Mouse (Mus musculus): Measurements from ENCODE around the gene Ccdc175. TPM values are rescaled to one million over a fixed set of nuclear protein-coding genes. Genes with fewer than 3 reads are reported as not detected.

Ccdc175 gene
- polyA plus RNA-seq, 1 experiment = not detected

GRCm38 (mm10) chr12:72089802-72090201 lies 95.0 kb downstream of the Ccdc175 start:
- TF ChIP-seq POLR2A (IDR thresholded peaks at IDR 0.05; ENCODE audit: borderline replicate concordance, extremely low read depth, insufficient read depth, insufficient read length, poor library complexity, severe bottlenecking) (no peak), CTCF (IDR thresholded peaks at IDR 0.05; ENCODE audit: borderline replicate concordance, extremely low read depth, insufficient read depth, insufficient read length) (no peak)
- DNase-seq (ENCODE audit: low read depth) = no peak

DNA sequence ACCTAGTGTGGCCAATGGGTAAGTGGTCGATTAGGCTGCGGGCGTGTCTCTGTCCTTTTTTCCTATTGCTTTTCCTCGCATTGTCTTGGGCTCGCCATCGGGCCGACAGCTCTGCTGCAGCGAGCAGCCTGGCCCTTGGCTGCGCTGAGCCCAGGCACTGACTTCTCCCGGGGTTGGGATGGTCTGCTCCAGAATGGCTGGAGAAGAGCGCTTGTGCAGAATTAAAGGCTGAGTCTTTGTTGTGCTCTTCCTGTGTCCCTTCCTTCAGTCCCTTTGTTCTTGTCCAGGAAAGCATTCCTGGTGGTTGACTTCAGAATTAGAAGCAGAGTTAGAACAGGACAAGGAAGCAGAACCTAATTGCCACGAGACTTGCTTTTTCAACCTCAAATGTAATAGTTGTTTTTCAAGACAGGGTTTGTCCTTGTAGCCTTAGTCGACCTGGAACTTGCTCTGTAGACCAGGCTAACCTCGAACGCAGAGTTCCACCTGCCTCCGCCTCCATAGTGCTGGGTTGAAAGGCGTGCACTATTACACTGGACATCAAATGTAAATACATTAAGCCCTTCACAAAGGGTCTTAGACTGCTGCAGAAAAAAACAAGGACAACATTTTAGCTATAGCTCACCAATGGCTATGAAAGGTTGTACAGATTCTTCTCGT lies 98.5 kb downstream of the Ccdc175 start:
- DNase-seq (ENCODE audit: low read depth) = no peak
- TF ChIP-seq POLR2A (IDR thresholded peaks at IDR 0.05; ENCODE audit: borderline replicate concordance, extremely low read depth, insufficient read depth, insufficient read length, poor library complexity, severe bottlenecking) (peak; percentile 66; the same call in 1 of the 2 replicates), CTCF (IDR thresholded peaks at IDR 0.05; ENCODE audit: borderline replicate concordance, extremely low read depth, insufficient read depth, insufficient read length) (no peak)

GRCm38 (mm10) chr12:72085329-72086165 lies 99.3 kb downstream of the Ccdc175 start, which contains the start of the genes L3hypdh and Jkamp:
Gene L3hypdh (minus strand): TSS chr12:72085439.
Gene Jkamp (plus strand): TSS chr12:72085589.
- TF ChIP-seq CTCF (IDR thresholded peaks at IDR 0.05; ENCODE audit: borderline replicate concordance, extremely low read depth, insufficient read depth, insufficient read length) = no peak
- peak; percentile 100 for DNase-seq (ENCODE audit: low read depth)

DNA sequence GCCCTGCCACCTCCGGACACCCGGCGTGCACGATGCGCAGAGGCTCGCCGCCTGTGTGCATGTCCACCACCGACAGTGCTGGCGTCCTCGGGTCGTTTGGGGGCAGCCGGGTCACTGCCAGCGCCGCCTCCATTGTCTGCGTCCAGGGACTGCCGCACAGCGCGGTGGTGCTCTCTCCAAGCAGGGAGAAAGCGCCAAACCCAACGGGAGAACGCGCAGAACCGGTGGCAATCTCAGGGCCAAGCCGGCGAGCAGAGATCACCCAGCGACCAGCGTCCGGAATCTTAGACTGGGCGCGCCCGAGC lies 99.9 kb downstream of the Ccdc175 start:
- no peak for DNase-seq (ENCODE audit: low read depth)
- no peak for TF ChIP-seq CTCF (IDR thresholded peaks at IDR 0.05; ENCODE audit: borderline replicate concordance, extremely low read depth, insufficient read depth, insufficient read length)
- TF ChIP-seq POLR2A (IDR thresholded peaks at IDR 0.05; ENCODE audit: borderline replicate concordance, extremely low read depth, insufficient read depth, insufficient read length, poor library complexity, severe bottlenecking) = no peak

DNA sequence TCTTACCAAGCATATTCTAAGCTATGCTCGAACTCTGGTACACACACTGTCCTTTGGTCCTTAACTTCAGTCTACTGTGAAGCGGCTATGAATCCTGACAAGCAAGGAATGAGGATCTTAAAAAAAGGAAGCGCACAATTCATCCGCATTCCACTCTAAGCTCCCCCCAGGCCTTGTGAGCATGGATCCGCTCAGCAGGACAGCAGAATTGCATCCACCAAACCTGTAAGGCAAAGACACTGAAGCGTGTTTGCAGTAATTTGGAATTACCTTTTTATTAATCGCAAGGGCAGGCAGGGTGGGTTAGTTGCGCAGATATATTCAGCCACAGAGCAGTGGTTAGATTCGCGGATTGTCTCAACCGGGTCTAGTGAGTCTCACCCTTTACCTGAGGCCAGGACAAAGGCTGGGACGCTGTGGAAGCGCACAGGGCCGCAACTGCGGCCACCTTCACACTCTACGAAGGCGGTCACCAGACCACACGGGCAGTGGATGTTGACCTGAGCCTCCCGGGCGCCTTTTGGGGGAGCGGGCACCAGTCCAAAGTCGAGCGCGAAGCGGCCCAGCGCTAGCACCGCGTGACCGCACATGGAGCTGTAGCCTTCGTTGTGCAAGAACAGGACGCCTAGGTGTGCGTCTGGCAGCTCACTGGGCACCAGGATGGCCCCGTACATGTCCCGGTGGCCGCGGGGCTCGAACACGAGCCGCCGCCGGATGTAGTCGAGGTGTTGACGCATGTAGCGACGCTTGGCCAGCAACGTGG lies 100.4 kb downstream of the Ccdc175 start:
- DNase-seq (ENCODE audit: low read depth) = peak; percentile 60
- TF ChIP-seq POLR2A (IDR thresholded peaks at IDR 0.05; ENCODE audit: borderline replicate concordance, extremely low read depth, insufficient read depth, insufficient read length, poor library complexity, severe bottlenecking) (no peak), CTCF (IDR thresholded peaks at IDR 0.05; ENCODE audit: borderline replicate concordance, extremely low read depth, insufficient read depth, insufficient read length) (no peak)

- TF ChIP-seq CTCF (IDR thresholded peaks at IDR 0.05; ENCODE audit: borderline replicate concordance, extremely low read depth, insufficient read depth, insufficient read length) (no peak), POLR2A (IDR thresholded peaks at IDR 0.05; ENCODE audit: borderline replicate concordance, extremely low read depth, insufficient read depth, insufficient read length, poor library complexity, severe bottlenecking) (no peak)
- DNase-seq (ENCODE audit: low read depth) = no peak
Observed at GRCm38 (mm10) chr12:72083265-72083664, 101.6 kb downstream of the Ccdc175 start.

- TF ChIP-seq POLR2A (IDR thresholded peaks at IDR 0.05; ENCODE audit: borderline replicate concordance, extremely low read depth, insufficient read depth, insufficient read length, poor library complexity, severe bottlenecking) (no peak), CTCF (IDR thresholded peaks at IDR 0.05; ENCODE audit: borderline replicate concordance, extremely low read depth, insufficient read depth, insufficient read length) (no peak)
- no peak for DNase-seq (ENCODE audit: low read depth)
Observed at GRCm38 (mm10) chr12:72082370-72082769, 102.5 kb downstream of the Ccdc175 start.

GRCm38 (mm10) chr12:72081961-72082360 lies 102.9 kb downstream of the Ccdc175 start:
- TF ChIP-seq CTCF (IDR thresholded peaks at IDR 0.05; ENCODE audit: borderline replicate concordance, extremely low read depth, insufficient read depth, insufficient read length) (no peak), POLR2A (IDR thresholded peaks at IDR 0.05; ENCODE audit: borderline replicate concordance, extremely low read depth, insufficient read depth, insufficient read length, poor library complexity, severe bottlenecking) (no peak)

DNA sequence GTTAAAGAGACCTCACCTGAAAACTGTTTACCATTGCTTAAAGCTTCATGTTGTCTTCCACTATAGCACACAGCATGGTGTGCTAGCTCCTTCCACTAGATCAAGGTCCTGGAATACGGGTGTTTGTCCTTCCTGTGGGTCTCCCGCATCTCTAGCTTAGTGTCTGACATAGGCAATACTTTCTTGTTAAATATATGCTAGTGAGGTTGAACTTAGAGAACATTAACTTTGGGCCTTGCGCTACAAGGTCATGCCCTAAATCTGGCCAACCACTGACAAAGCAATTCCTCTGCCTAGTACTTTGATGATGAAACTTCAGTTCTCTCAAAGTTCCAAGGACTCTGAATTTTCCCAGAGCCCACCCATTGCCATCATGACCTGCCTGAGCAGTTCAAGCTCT lies 106.6 kb downstream of the Ccdc175 start:
- TF ChIP-seq CTCF (IDR thresholded peaks at IDR 0.05; ENCODE audit: borderline replicate concordance, extremely low read depth, insufficient read depth, insufficient read length) (no peak), POLR2A (IDR thresholded peaks at IDR 0.05; ENCODE audit: borderline replicate concordance, extremely low read depth, insufficient read depth, insufficient read length, poor library complexity, severe bottlenecking) (no peak)
- DNase-seq (ENCODE audit: low read depth) = no peak

More at GRCm38 (mm10) chr12:72081961-72082360, 102.9 kb downstream of the Ccdc175 start:
- DNase-seq (ENCODE audit: low read depth) = no peak

DNA sequence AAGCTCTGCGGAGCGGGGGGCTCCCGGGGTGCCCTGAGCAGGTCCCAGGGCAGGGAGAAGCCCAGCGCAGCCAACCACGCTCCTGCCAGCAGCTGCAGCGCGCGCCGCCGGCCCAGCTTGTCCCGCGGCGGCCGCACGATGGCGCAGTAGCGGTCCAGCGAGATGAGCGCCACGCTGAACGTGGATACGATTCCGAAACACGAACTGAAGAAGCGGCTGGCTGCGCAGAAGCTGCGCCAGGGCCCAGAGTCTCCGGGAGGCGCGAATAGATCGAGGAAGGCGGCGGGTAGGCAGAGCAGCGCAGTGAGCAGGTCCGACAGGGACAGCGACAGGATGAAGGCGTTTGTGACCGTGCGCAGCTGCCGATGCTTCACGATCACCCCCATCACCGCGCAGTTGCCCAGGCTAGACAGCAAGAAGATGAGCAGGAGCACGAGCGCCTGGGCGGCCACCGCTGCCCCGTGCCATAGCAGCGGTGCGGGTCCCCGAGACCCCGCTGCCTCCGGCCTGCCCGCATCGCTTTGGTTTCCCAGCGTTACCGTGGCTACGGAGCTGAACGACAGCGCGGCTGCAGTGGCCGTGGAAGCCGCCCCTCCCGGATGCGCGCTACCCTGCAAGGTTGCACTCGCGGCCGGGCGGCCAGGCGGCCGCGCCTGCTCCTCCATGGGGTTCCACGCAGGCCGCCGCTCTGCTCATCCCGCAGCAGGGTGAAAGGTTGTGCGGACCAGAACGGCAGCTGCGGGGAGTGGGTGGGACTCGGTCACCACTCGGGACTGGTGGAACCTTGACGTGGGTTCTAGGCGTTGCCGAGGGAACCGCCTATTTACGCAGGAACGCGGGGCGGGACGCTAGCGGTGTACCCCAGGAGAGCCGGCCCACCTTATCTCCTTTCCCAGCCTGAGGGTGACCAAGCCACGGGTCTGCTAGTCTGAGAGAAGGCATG lies 114.2 kb downstream of the Ccdc175 start, which contains the start of gene Gpr135:
Gene Gpr135, minus strand, starts transcription at position 799 of the 943 bp plus-strand sequence.
- DNase-seq (ENCODE audit: low read depth) = peak; percentile 95
- TF ChIP-seq CTCF (IDR thresholded peaks at IDR 0.05; ENCODE audit: borderline replicate concordance, extremely low read depth, insufficient read depth, insufficient read length) (peak; percentile 85), POLR2A (IDR thresholded peaks at IDR 0.05; ENCODE audit: borderline replicate concordance, extremely low read depth, insufficient read depth, insufficient read length, poor library complexity, severe bottlenecking) (peak; percentile 29; the same call in 1 of the 2 replicates)
